Mouse (Mus musculus): ENCODE data around the gene Cldn4. TPM values are rescaled to one million over a fixed set of nuclear protein-coding genes. Genes with fewer than 3 reads are reported as not detected.

The Cldn4 gene
- polyA plus RNA-seq, 1 experiment from 2014 or later, result 1.1 TPM

DNA sequence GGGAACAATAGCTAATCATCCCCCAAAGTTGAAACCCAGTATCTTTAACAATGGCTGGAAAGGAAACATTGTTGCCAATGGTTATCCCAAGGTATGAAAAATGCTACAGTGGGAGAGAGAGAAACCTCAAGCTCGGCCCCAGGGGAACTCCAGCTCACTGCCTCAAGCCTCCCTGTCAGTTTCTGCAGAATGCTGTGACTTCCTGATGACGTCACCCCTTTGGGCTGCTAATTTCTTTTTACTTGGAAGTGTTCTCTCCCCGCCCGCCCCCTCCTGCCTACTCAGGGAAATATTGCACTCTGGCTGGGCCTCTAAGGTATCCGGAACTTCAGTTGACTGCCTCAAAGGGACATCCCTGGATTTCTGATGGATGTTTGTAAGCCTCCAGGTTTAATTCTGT is 16.8 kb upstream of the Cldn4 start:
- no peaks in the 10 kb centered on the region for H3K9me3 ChIP-seq (replicated peaks)
- no peak for ATAC-seq (ENCODE audit: insufficient number of reproducible peaks, low FRiP score)
- no peaks in the 10 kb centered on the region for H3K36me3 ChIP-seq
- no peak overlapping the region for H3K4me3 ChIP-seq
- no peak overlapping the region for H3K9ac ChIP-seq
- WGBS, result 23% methylated on average over 5 of the region's 5 CpGs
- H3K4me2 ChIP-seq, result no peak overlapping the region
- no peak overlapping the region for H3K27ac ChIP-seq (ENCODE audit: poor library complexity, severe bottlenecking)
- H3K27me3 ChIP-seq (replicated peaks), result peaks cover 17% of the 10 kb centered on the region
- peaks cover 23% of the 10 kb centered on the region for H3K4me1 ChIP-seq (replicated peaks)

DNA sequence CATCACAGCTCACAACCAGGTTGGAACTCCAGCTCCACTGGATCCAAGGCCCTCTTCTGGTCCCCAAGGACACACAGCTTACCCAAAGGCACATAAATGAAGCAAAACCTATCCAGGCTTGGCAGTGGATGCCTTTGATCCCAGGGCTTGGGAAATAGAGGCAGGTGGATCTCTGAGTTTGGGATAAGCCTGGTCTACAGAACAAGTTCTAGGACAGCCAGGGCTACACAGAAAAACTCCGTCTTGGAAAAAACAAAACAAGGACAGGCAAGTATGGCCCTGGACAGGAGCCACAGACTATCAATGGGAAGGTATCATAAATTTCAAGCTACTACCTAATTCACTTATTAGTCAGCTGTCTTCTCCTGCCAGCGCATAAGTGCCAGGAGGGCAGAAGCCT is 14.8 kb upstream of the Cldn4 start:
- Histone ChIP-seq H3K9ac (no peak overlapping the region), H3K4me3 (no peak overlapping the region), H3K27me3 (replicated peaks) (peaks cover under 1% of the 10 kb centered on the region), H3K4me1 (replicated peaks) (peaks cover 33% of the 10 kb centered on the region), H3K4me2 (no peak overlapping the region), H3K27ac (ENCODE audit: poor library complexity, severe bottlenecking) (no peak overlapping the region), H3K36me3 (no peaks in the 10 kb centered on the region), H3K9me3 (replicated peaks) (no peaks in the 10 kb centered on the region)
- ATAC-seq (ENCODE audit: insufficient number of reproducible peaks, low FRiP score), result no peak
- 85% methylated on average over 2 of the region's 2 CpGs for WGBS

DNA sequence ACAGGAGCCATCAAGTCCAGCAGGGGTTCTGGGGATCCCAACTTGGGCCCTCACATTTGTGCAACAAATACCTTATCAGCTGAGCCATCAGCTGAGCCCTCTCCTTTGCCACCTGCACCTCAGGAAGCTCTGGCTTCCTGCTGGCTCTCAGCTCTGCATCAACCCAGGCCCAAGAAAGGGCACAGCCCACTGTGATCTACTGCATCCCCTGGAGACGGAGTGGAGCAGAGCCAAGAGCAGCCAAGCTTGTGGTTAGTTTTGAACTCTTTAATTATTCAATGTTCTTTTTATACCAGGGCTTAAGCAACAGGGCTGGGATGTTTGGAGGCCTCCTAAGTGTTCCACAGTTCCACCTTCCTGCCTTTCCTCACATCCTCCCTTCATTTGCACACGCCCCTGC is 13.7 kb upstream of the Cldn4 start:
- H3K27ac ChIP-seq (ENCODE audit: poor library complexity, severe bottlenecking), result no peak overlapping the region
- H3K27me3 ChIP-seq (replicated peaks), result no peaks in the 10 kb centered on the region
- no peak overlapping the region for H3K4me3 ChIP-seq
- ATAC-seq (ENCODE audit: insufficient number of reproducible peaks, low FRiP score), result no peak
- peaks cover 25% of the 10 kb centered on the region for H3K4me1 ChIP-seq (replicated peaks)
- H3K9ac ChIP-seq, result no peak overlapping the region
- H3K9me3 ChIP-seq (replicated peaks), result no peaks in the 10 kb centered on the region
- 59% methylated on average over 2 of the region's 2 CpGs for WGBS
- no peak overlapping the region for H3K4me2 ChIP-seq
- H3K36me3 ChIP-seq, result no peaks in the 10 kb centered on the region

DNA sequence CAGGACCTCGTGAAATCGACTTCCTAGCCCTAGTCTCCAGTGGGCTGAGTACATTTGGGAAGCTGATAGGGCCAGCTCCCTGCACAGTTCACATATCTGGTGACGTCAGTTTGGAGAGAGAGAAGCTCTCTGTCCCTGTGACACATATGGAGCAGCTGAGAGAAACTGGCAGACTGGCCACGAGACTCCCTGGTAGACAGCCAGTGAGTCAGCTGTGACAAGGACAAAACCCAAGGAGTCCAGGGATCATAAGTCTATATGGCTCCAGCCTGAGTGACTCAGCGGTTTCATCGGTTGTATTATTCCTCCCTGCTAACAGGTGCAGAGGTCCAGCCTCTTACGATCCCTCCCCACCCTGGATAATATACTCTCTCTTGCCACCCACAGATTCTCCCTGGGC is 12.4 kb upstream of the Cldn4 start:
- H3K36me3 ChIP-seq, result no peaks in the 10 kb centered on the region
- peaks cover 28% of the 10 kb centered on the region for H3K4me1 ChIP-seq (replicated peaks)
- 57% methylated on average over 7 of the region's 7 CpGs for WGBS
- H3K4me3 ChIP-seq, result no peak overlapping the region
- peak overlapping the region; percentile 9; the same call in 1 of the 2 replicates for H3K27ac ChIP-seq (ENCODE audit: poor library complexity, severe bottlenecking)
- no peak overlapping the region for H3K4me2 ChIP-seq
- H3K27me3 ChIP-seq (replicated peaks), result no peaks in the 10 kb centered on the region
- ATAC-seq (ENCODE audit: insufficient number of reproducible peaks, low FRiP score), result 0 out of 2 replicates have a peak, but pooled peaks have one; percentile 51
- H3K9ac ChIP-seq, result no peak overlapping the region
- H3K9me3 ChIP-seq (replicated peaks), result no peaks in the 10 kb centered on the region

DNA sequence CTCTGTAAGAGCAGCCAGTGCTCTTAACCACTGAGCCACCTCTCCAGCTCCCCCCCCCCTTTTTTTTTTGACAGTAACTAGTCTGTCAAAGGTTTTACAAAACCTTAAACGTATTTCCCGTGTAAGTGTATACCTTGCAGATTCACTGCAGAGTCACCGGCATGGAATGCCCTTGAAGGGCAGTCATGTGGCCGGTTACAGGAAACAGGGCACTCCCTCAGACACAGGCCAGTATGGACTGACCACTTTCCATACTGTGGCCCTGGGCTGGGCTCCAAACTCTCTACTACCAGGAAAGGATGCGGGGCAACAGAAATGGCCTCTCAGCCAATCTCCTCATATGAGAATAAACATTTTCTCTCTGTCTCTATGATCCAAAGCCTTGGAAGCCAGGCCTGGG is 8.8 kb upstream of the Cldn4 start:
- Histone ChIP-seq H3K4me2 (no peak overlapping the region), H3K27me3 (replicated peaks) (no peaks in the 10 kb centered on the region), H3K4me3 (no peak overlapping the region), H3K4me1 (replicated peaks) (peaks cover 45% of the 10 kb centered on the region), H3K36me3 (no peaks in the 10 kb centered on the region), H3K27ac (ENCODE audit: poor library complexity, severe bottlenecking) (no peak overlapping the region), H3K9me3 (replicated peaks) (no peaks in the 10 kb centered on the region), H3K9ac (no peak overlapping the region)
- no peak for ATAC-seq (ENCODE audit: insufficient number of reproducible peaks, low FRiP score)
- WGBS, result 51% methylated on average over 5 of the region's 5 CpGs

DNA sequence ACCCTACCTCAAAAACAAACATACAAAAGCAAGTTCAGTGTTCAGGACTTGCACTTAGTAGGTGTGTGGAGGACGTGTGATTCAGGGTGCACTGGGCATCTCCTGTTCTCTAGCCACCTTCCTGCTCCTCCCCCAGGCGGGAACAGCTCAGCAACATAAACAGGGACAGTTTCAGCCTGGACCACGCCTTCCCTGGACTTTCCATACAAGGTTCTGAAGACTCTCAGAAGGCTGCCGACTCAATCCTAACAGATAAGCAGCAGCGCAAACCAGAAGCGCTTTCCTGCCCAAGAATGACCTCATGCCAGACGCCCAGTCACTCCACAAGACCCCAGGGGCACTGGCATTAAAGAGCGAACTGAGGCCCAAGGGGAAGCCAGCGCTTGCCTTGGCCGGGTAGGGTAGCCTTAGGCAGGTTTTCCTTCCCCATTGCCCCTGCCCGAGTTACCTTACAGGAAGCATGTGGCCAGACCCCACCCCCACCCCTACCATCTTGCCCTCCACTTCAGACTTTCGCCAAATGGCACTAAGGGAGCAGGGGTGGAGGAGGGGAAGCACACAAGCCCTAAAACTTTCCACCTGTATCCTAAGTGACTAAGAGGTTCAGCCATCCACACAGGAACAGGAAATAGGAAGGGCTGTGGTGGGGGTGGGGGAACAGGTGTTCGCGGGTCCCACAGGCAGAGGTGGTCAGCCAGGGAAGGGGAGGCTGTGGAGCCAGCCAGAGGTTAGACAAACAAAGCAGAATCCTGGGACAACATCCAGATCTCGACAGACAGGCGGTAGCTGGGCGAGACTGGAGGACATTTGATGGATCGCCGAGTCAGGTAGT is 4.5 kb upstream of the Cldn4 start:
- ATAC-seq (ENCODE audit: insufficient number of reproducible peaks, low FRiP score), result peak; percentile 75
- H3K36me3 ChIP-seq, result no peaks in the 10 kb centered on the region
- peaks cover 13% of the 10 kb centered on the region for H3K27me3 ChIP-seq (replicated peaks)
- peak overlapping the region; percentile 55 for H3K4me2 ChIP-seq
- 0 out of 2 replicates have a peak overlapping the region, but pooled peaks have one; percentile 3 for H3K4me3 ChIP-seq
- H3K9ac ChIP-seq, result peak overlapping the region; percentile 20; the same call in 1 of the 2 replicates
- H3K27ac ChIP-seq (ENCODE audit: poor library complexity, severe bottlenecking), result peak overlapping the region; percentile 77
- H3K4me1 ChIP-seq (replicated peaks), result peaks cover 47% of the 10 kb centered on the region
- WGBS, result 11% methylated on average over 19 of the region's 19 CpGs
- H3K9me3 ChIP-seq (replicated peaks), result no peaks in the 10 kb centered on the region

DNA sequence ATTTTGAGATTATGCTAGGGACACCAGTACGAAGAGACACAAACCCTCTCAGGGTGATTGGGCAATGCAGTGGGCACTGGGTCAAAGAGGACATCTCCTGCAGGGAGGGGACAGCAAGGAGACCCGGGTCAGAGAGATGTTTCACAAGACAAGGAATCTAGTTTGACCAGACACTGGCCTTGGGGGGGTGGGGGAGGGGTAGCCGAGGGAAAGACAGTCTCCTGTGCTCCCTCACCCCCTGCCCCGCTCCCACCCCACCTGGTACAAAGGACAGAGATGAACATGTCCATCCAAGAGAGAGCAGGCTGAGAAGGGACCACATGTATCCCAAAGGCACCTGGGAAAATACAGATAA is 1.3 kb upstream of the Cldn4 start:
- Histone ChIP-seq H3K27me3 (replicated peaks) (peaks cover 29% of the 10 kb centered on the region), H3K36me3 (no peaks in the 10 kb centered on the region), H3K9me3 (replicated peaks) (no peaks in the 10 kb centered on the region), H3K9ac (no peak overlapping the region), H3K27ac (ENCODE audit: poor library complexity, severe bottlenecking) (no peak overlapping the region), H3K4me1 (replicated peaks) (peaks cover 49% of the 10 kb centered on the region), H3K4me3 (no peak overlapping the region), H3K4me2 (no peak overlapping the region)
- ATAC-seq (ENCODE audit: insufficient number of reproducible peaks, low FRiP score), result no peak
- WGBS, result 60% methylated on average over 4 of the region's 4 CpGs

DNA sequence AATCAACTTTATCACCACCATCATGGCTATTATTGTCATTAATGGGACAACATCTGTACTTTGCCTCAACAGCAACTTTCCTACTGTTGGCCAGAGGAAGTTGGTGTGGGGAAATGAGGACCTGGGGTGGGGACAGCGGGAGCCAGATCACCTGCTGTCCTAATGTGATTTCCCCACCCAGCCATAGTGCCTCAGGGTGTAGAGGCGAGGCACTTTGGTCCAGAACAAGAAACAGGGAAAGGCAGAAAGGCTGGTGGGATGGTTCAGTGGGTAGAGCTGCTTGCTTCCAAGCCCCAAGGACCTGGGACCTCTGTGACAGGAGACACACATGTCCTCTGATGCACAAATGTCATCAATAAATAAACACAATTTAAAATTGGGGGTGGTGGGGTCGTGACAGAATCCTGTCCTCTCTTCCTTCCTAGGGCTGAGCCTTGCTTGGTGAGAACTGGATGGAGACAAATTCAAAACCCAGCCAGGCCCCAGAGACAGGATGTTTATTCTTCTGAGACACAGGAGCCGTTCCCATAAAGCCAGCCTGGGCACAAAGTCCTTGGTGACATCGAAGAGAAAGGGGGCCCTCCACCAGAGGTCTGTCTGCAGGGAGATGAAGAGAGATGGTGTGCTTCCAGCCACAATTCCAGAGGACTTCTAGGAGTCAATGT is 818 bp upstream of the Cldn4 start:
- no peak overlapping the region for H3K4me3 ChIP-seq
- no peaks in the 10 kb centered on the region for H3K9me3 ChIP-seq (replicated peaks)
- no peaks in the 10 kb centered on the region for H3K36me3 ChIP-seq
- H3K4me2 ChIP-seq, result no peak overlapping the region
- no peak overlapping the region for H3K9ac ChIP-seq
- H3K4me1 ChIP-seq (replicated peaks), result peaks cover 46% of the 10 kb centered on the region
- no peak for ATAC-seq (ENCODE audit: insufficient number of reproducible peaks, low FRiP score)
- no peak overlapping the region for H3K27ac ChIP-seq (ENCODE audit: poor library complexity, severe bottlenecking)
- WGBS, result 46% methylated on average over 5 of the region's 5 CpGs
- H3K27me3 ChIP-seq (replicated peaks), result peaks cover 29% of the 10 kb centered on the region

DNA sequence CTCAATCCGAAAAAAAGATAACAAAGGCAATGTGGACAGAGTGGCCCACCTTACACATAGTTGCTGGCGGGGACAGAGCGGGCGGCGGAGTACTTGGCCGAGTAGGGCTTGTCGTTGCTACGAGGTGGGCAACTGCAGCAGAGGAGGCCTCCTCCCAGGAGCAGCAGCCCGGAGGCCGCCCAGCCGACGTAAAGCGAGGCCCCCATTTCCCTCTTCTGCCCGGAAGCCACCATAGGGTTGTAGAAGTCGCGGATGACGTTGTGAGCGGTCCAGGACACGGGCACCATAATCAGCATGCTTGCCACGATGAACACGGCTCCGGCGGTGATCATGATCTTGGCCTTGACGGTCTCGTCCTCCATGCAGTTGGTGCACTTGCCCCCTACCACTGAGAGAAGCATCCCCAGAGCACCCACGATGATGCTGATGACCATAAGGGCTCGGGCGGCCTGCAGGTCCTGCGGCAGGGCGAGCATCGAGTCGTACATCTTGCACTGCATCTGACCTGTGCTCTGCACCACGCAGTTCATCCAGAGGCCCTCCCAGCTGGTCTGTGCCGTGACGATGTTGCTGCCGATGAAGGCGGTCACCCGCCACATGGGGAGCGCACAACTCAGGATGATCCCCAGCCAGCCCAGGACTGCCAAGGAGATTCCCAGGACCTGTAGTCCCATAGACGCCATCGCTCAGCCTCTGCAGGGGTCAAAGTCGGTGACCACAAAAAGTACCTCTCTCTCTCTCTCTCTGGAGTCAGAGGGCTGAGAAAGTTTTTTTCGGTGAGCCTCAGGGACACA is 474 bp downstream of the Cldn4 start:
- Histone ChIP-seq H3K9me3 (replicated peaks) (no peaks in the 10 kb centered on the region), H3K27me3 (replicated peaks) (peaks cover 29% of the 10 kb centered on the region), H3K4me1 (replicated peaks) (peaks cover 34% of the 10 kb centered on the region), H3K27ac (ENCODE audit: poor library complexity, severe bottlenecking) (no peak overlapping the region), H3K9ac (peak overlapping the region; percentile 37), H3K36me3 (no peaks in the 10 kb centered on the region), H3K4me2 (peak overlapping the region; percentile 48), H3K4me3 (peak overlapping the region; percentile 8; the same call in 1 of the 2 replicates)
- no peak for ATAC-seq (ENCODE audit: insufficient number of reproducible peaks, low FRiP score)
- WGBS, result 29% methylated on average over 43 of the region's 43 CpGs

DNA sequence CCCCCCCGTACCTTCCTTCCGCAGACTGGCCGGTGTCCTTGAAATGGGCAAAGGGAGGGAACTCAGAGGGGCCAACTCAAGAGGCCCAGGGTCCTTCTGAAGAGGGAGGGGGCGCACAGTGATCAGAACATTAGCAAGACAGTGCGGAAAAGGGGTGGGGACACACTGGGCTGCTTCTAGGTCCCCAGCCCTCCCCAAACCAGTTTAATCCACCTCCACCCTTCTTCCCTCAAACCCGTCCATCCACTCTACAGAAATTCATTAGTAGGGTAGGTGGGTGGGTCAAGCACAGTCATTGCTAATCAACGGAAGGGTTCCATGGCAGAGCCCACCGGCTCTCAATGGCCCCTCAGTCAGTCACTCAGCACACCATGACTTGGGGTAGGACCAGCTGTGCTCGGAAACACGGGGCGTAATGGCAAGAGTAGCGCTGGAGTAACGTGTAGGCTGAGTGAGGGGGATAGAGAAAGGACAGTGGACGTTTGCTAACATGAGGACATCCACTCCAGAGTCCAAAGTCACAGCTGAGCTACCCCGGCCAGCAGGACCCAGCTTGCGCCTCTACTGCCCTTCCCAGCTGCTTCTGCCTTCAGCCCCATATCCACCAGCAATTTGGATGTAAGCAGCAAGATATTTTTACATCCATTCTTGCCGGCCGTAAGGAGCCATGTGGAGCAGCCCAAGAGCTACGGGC is 1.3 kb downstream of the Cldn4 start:
- H3K4me3 ChIP-seq, result no peak overlapping the region
- peak overlapping the region; percentile 37; the same call in 1 of the 2 replicates for H3K9ac ChIP-seq
- H3K27me3 ChIP-seq (replicated peaks), result peaks cover 29% of the 10 kb centered on the region
- H3K36me3 ChIP-seq, result no peaks in the 10 kb centered on the region
- peaks cover 26% of the 10 kb centered on the region for H3K4me1 ChIP-seq (replicated peaks)
- no peak for ATAC-seq (ENCODE audit: insufficient number of reproducible peaks, low FRiP score)
- H3K9me3 ChIP-seq (replicated peaks), result no peaks in the 10 kb centered on the region
- no peak overlapping the region for H3K4me2 ChIP-seq
- 52% methylated on average over 18 of the region's 19 CpGs for WGBS
- H3K27ac ChIP-seq (ENCODE audit: poor library complexity, severe bottlenecking), result no peak overlapping the region
